Mouse (Mus musculus): ENCODE results near the gene Nfatc2. TPM values are rescaled to one million over a fixed set of nuclear protein-coding genes. Genes with fewer than 3 reads are reported as not detected.

Nfatc2 gene
- total RNA-seq (2021), result 10 to 100 TPM; 10.1 to 12.8 TPM
- long read RNA-seq, experiment 1, full-length matches to known transcripts, result 2 of 5 reads
- long read RNA-seq, experiment 1, partial matches to known transcripts, result 1 of 5 reads
- long read RNA-seq, experiment 1, other reads (novel, unspliced or antisense), result 2 of 5 reads
- long read RNA-seq, experiment 2, partial matches to known transcripts, result 1 of 6 reads
- long read RNA-seq, experiment 2, other reads (novel, unspliced or antisense), result 5 of 6 reads

DNA sequence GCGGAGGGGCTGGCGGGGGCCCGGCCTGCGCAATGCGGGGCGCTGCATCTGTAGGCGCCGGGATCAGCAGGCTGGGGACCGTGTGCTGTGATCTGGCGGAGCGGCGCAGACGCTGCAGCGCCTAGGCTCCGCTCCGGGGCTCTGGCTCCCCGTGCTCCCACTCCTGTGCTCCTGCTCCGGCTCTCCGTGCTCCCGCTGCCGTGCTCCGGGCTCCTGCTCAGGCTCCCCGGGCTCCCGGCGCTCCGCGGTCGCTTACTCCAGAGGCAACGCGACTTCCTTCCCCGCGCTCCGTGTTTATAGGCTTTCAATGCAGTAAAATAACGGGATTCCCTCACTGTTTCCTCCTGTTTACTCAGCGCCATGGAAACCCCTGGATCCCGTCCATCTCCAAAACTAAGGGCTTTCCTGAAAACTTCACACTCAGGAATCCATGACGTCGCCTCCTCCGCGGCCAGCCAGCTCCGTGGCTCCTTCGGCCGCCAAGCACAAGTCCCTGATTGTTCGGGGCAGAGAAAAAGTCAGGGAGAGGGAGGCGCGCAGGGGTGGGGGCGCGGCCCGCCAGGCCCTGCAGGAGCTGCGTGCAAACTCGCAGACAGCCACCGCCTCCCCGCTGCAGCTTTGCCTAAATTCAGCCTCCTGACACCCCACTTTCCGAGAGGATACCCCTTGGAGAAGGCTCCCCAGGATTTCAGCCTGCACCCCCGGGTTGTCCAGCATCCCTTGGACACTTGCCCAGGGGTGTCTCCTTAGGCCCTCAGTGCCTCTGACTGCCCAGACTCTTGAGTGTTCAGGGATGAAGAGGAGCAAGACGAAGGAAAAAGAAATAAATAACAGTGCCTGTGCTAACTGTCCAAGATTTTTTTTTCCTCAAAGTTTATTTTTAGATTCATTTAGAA, at the start of gene Nfatc2:
Gene Nfatc2, minus strand, starts transcription at position 167 of the 896 bp plus-strand sequence.
- DNase-seq (ENCODE audit: low spot score), result peak; percentile 90

- DNase-seq (ENCODE audit: low spot score), result no peak
These were observed 46.7 kb upstream of the Nfatc2 start for GRCm38 (mm10) chr2:168648171-168648570.

GRCm38 (mm10) chr2:168644855-168645254, 43.4 kb upstream of the Nfatc2 start:
- DNase-seq (ENCODE audit: low spot score), result no peak

GRCm38 (mm10) chr2:168643524-168644177, 42.2 kb upstream of the Nfatc2 start:
- DNase-seq (ENCODE audit: low spot score), result no peak

- DNase-seq (ENCODE audit: low spot score), result no peak
These were observed 40.7 kb upstream of the Nfatc2 start for GRCm38 (mm10) chr2:168642187-168642586.

- no peak for DNase-seq (ENCODE audit: low spot score)
These were observed 39.0 kb upstream of the Nfatc2 start for GRCm38 (mm10) chr2:168640460-168640859.

DNA sequence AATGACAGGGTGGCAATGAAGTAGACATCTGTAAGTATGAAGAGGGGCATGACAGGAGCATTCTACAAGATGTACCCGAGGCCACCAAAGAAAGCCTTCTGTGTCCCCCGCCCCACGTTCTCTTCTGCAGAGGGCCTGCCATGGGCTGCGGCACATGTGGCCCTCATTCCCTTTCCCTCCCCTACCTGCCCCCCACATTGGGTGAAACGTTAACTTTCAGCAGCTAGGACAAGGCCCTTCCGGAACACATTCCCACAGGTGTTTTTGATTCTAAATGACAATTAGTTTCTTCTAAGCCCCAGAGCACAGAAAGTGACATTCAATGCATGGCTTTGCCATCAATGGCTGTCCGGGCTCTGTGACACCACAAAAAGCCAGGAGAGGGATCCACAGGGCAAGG, 33.4 kb upstream of the Nfatc2 start:
- DNase-seq (ENCODE audit: low spot score), result no peak

GRCm38 (mm10) chr2:168633301-168633816, 31.9 kb upstream of the Nfatc2 start:
- no peak for DNase-seq (ENCODE audit: low spot score)

GRCm38 (mm10) chr2:168632543-168632942, 31.1 kb upstream of the Nfatc2 start:
- no peak for DNase-seq (ENCODE audit: low spot score)

GRCm38 (mm10) chr2:168628787-168629186, 27.3 kb upstream of the Nfatc2 start:
- DNase-seq (ENCODE audit: low spot score), result peak; percentile 86

DNA sequence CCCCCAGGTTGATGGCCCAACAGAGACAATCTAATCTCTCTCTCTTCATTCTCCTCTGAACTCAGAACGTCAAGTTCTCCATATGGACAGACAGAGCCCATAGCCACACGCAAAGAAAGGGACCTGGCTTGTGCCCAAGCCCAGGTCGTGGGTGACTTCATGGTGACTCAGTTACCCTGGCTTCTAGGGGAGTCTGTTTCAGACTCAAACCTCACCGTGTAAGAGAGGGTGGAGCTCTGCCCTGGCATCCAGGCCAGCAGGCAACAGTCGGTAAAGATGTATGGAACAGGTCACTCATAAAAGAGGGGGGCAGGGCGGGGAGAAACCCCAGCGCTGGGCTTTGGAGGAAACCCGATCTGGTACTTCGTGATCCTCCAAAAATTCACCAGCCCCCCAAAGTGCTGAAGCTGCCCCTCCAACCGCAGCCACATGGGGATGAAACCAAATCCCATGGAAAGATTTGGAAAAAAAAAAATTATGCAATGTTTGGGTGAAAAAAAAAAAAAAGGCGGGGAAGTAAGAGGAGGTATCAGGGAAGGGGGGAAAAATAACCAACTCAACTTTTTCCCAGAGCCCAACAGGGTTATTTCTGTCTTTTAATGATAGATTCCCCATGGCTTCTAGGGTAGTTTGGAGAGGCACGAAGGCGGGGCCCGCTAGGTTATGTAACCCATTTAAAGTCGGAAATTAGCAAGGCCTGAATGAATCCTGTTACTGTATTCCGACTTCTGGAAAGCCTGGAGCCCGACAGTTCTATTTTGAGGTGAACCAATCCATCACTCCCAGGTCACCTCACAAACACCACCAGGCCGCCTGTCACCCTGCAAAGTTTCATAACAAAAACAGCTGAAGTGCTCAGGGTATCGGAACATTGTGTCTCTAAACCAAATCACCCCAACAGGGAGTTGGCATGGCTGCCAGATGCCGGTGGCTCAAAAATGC, 26.6 kb upstream of the Nfatc2 start:
- DNase-seq (ENCODE audit: low spot score), result peak; percentile 52

- DNase-seq (ENCODE audit: low spot score), result no peak
These were observed 24.9 kb upstream of the Nfatc2 start for GRCm38 (mm10) chr2:168626385-168626784.

GRCm38 (mm10) chr2:168625091-168625490, 23.6 kb upstream of the Nfatc2 start:
- DNase-seq (ENCODE audit: low spot score), result no peak

DNA sequence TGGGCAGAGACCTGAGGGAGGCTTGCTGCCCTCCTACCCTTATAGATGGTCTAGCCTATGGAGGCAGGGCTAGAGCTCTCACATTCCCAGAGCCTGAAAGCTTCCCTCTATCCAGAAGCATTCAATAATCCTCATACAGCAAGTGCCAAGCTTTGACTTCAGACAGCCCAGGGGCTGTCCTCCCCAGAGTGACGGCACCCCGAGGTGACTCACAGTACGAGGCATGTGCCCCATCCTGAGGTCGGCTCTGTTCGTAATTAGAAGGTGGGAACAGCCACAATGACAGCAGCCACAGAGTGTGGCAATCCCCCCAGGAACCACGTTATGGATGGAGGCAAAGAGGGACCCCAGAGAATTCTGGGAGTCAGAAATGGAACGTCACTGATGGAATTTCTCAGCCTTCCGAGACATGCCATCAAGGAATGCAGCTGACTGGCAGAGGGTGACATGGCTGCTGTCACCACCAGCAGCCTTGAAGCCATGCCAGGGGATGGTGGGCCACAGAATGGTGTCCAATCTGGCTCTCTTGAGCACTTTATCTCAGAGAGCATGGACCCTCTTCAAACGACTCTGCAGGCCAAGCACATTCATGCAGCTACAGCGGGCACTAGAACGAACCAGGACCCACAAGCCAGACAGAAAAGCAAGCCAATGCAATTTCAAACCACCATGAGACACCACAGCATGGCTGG, 19.8 kb upstream of the Nfatc2 start:
- DNase-seq (ENCODE audit: low spot score), result no peak

GRCm38 (mm10) chr2:168618205-168618717, 16.8 kb upstream of the Nfatc2 start:
- DNase-seq (ENCODE audit: low spot score), result no peak

DNA sequence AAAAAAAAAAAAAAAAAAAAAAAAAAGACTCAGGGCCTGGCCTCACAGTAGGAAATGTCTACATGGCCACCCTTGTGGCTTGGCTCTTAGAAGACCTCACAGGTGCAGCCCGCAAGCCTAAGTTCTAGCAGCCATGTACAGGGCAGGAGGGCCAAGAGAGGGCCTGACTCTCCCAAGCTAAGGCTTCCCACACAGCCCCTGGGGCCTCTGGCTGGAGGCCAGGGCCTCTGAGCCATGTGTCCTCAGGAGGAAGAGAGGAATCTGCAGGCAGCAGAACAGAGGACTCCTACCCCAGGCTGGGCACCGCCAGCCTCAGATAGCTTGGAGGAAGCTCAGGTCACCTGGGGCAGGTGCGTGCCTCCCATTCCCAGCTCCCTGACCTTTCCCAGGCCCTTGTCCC, 13.7 kb upstream of the Nfatc2 start:
- no peak for DNase-seq (ENCODE audit: low spot score)

- no peak for DNase-seq (ENCODE audit: low spot score)
These were observed 12.9 kb upstream of the Nfatc2 start for GRCm38 (mm10) chr2:168614170-168614872.

GRCm38 (mm10) chr2:168613092-168613880, 11.8 kb upstream of the Nfatc2 start:
- no peak for DNase-seq (ENCODE audit: low spot score)

GRCm38 (mm10) chr2:168610941-168611340, 9.5 kb upstream of the Nfatc2 start:
- no peak for DNase-seq (ENCODE audit: low spot score)

Measured in gastrocnemius, adult 18-20 months (tissue).